25 mouse cellular contexts compared by ENCODE assay signal in the genomic region with DNA sequence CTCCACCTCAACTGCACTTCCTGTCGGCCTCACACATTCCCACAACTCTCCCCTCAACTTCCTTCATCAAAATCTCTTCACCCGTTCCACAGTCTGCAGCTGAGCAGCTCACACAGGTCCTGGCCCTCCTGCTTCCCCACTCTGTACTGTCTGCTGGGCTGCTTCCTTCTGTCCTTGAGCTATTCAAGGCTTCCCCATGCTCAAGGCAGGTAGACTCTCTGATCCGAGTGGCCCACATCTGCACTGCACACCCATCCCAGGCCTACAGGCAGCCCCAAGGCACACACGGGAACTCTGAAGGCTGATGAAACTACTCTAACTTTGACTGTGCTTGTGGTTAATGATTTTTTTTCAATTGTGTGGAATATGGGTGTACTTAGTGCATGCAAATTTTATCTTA. TPM values are rescaled to one million over a fixed set of nuclear protein-coding genes. Genes with fewer than 3 reads are reported as not detected.
DNase-seq lines count a peak whose midpoint lies in the region; ATAC-seq and TF ChIP-seq lines count a peak whose summit lies in the region.
"Had no signal": no experiment of that assay in that cellular context is flagged by ENCODE, and none has a peak within 500 bp of the region (broad histone marks: within the 10 kb centered on the region; RNA-seq: fewer than 3 reads in every experiment).

No protein-coding gene starts in this region.

- H3K4me2 ChIP-seq in heart, embryonic 14.5 days (ENCODE audit: low read length) = 0 out of 2 replicates have a peak overlapping the region, but pooled peaks have one; percentile 1
- H3K4me2 ChIP-seq in liver, embryonic 12.5 days = no peak overlapping the region
- peak overlapping the region; percentile 89 for H3K4me2 ChIP-seq in myocyte (ENCODE audit: low read depth)
- H3K4me2 ChIP-seq: embryonic facial prominence, embryonic 13.5 days; forebrain, embryonic 13.5 days; hindbrain, embryonic 13.5 days; limb, embryonic 13.5 days; liver, embryonic 15.5 days had no signal

- no peak for ATAC-seq in heart, embryonic 14.5 days (ENCODE audit: insufficient number of reproducible peaks, insufficient read depth, low FRiP score, low read depth)
- no peak for ATAC-seq in liver, embryonic 12.5 days
- ATAC-seq: activated CD4-positive, CD25-positive, alpha-beta regulatory T cell, adult 4 months; forebrain, embryonic 13.5 days; inflammation-experienced regulatory T-cells, adult 6 months had no signal

- no peak for DNase-seq in heart, postnatal 25 days (ENCODE audit: low spot score)
- DNase-seq in liver, adult 2 months (ENCODE audit: extremely low read depth, low read depth, low spot score) = no peak
- no peak for DNase-seq in left cerebral cortex, postnatal 25 days (ENCODE audit: low spot score in 2 of 2)
- DNase-seq: adrenal gland, adult 8-10 months; cerebellum, adult 2 months; cerebellum, postnatal 25 days; embryo, embryonic 11 days; gastrocnemius, postnatal 10 days; kidney, adult 9 months; kidney, postnatal 14 days; lung, postnatal 4 days had no signal

- H3K79me2 ChIP-seq in liver, adult 2 months (ENCODE audit: control insufficient read depth, insufficient read depth, low read length) = peaks cover 30% of the 10 kb centered on the region
- no peaks in the 10 kb centered on the region for H3K79me2 ChIP-seq in myocyte (ENCODE audit: control insufficient read depth, insufficient read depth)

- H3K27me3 ChIP-seq in heart, embryonic 14.5 days (ENCODE audit: control insufficient read depth, insufficient read depth, low read length) = no peaks in the 10 kb centered on the region
- no peaks in the 10 kb centered on the region for H3K27me3 ChIP-seq in liver, adult 2 months (ENCODE audit: control insufficient read depth, insufficient read depth, low read length)
- H3K27me3 ChIP-seq in liver, embryonic 12.5 days (replicated peaks) = peaks cover 14% of the 10 kb centered on the region
- H3K27me3 ChIP-seq in myocyte (ENCODE audit: control insufficient read depth, insufficient read depth, insufficient read length) = peaks cover 39% of the 10 kb centered on the region
- H3K27me3 ChIP-seq: liver, embryonic 15.5 days had no signal

- WGBS in heart, embryonic 14.5 days = 56% methylated on average over 4 of the region's 4 CpGs
- WGBS in liver, adult 2 months = 8% methylated on average over 4 of the region's 4 CpGs
- 34% methylated on average over 4 of the region's 4 CpGs for WGBS in liver, embryonic 12.5 days (ENCODE audit: insufficient replicate concordance)

- H3K9me3 ChIP-seq in heart, embryonic 14.5 days (ENCODE audit: control insufficient read depth, low read length) = no peaks in the 10 kb centered on the region
- no peaks in the 10 kb centered on the region for H3K9me3 ChIP-seq in liver, embryonic 12.5 days (replicated peaks)
- H3K9me3 ChIP-seq: embryonic facial prominence, embryonic 13.5 days; forebrain, embryonic 13.5 days; hindbrain, embryonic 13.5 days; limb, embryonic 13.5 days; liver, embryonic 15.5 days; midbrain, embryonic 10.5 days had no signal

- TF ChIP-seq CTCF in liver, adult 2 months (IDR thresholded peaks at IDR 0.05; ENCODE audit: low read depth, low read length) = no peak

- no peak overlapping the region for H3K27ac ChIP-seq in heart, embryonic 14.5 days (replicated peaks in 1 of 2; ENCODE audit: control insufficient read depth in 1 of 2, insufficient read depth in 1 of 2, low read depth in 2 of 2, low read length in 2 of 2)
- peak overlapping the region; percentile 47 for H3K27ac ChIP-seq in liver, adult 2 months (replicated peaks; ENCODE audit: insufficient read depth, low read depth, low read length)
- no peak overlapping the region for H3K27ac ChIP-seq in liver, embryonic 12.5 days
- peak overlapping the region; percentile 89 for H3K27ac ChIP-seq in brown adipose tissue, adult 24 weeks (replicated peaks; ENCODE audit: low read depth, low read length)
- H3K27ac ChIP-seq: embryonic facial prominence, embryonic 13.5 days; forebrain, embryonic 13.5 days; hindbrain, embryonic 13.5 days; layer of hippocampus, adult 2 months; limb, embryonic 13.5 days; liver, embryonic 15.5 days; midbrain, embryonic 10.5 days had no signal

- no peak overlapping the region for H3K4me3 ChIP-seq in heart, embryonic 14.5 days (ENCODE audit: control insufficient read depth in 1 of 2, insufficient read depth in 1 of 2, low read depth in 1 of 2, low read length in 2 of 2)
- peak overlapping the region; percentile 39 for H3K4me3 ChIP-seq in liver, adult 2 months (ENCODE audit: insufficient read depth, low read depth, low read length)
- H3K4me3 ChIP-seq in liver, embryonic 12.5 days = no peak overlapping the region
- peak overlapping the region; percentile 54 for H3K4me3 ChIP-seq in brown adipose tissue, adult 24 weeks (ENCODE audit: insufficient read depth, low read depth, low read length)
- no peak overlapping the region for H3K4me3 ChIP-seq in myocyte
- H3K4me3 ChIP-seq: embryonic facial prominence, embryonic 13.5 days; erythroblast, embryonic 14.5 days; forebrain, embryonic 13.5 days; hindbrain, embryonic 13.5 days; layer of hippocampus, adult 2 months; limb, embryonic 13.5 days; liver, embryonic 15.5 days; midbrain, embryonic 10.5 days had no signal

- peaks cover 13 to 44% of the 10 kb centered on the region in 2 experiments for H3K4me1 ChIP-seq in heart, embryonic 14.5 days (ENCODE audit: control insufficient read depth in 2 of 2, insufficient read depth in 2 of 2, low read length in 2 of 2)
- H3K4me1 ChIP-seq in liver, adult 2 months (ENCODE audit: control insufficient read depth, insufficient read depth, low read length) = peaks cover 41% of the 10 kb centered on the region
- peaks cover 41% of the 10 kb centered on the region for H3K4me1 ChIP-seq in liver, embryonic 12.5 days
- peaks cover 2% of the 10 kb centered on the region; the same call in 1 of the 2 replicates for H3K4me1 ChIP-seq in brown adipose tissue, adult 24 weeks (ENCODE audit: control insufficient read depth, insufficient read depth, insufficient read length, low read length)

- TF ChIP-seq POLR2A in liver, adult 2 months (IDR thresholded peaks at IDR 0.05; ENCODE audit: extremely low read depth, insufficient read depth, low read length) = no peak
- TF ChIP-seq POLR2A in myocyte (IDR thresholded peaks at IDR 0.05; ENCODE audit: insufficient read length, low read depth) = no peak

- no peak overlapping the region for H3ac ChIP-seq in myocyte (ENCODE audit: control insufficient read depth, insufficient read length)

- intact Hi-C loops in heart, postnatal 25 days (cut with DNase I) = no loop called here
- intact Hi-C loops in left cerebral cortex, postnatal 25 days (cut with DNase I) = no loop called here

- H3K36me3 ChIP-seq in heart, embryonic 14.5 days (ENCODE audit: control insufficient read depth, insufficient read depth, low read length) = no peaks in the 10 kb centered on the region
- no peaks in the 10 kb centered on the region for H3K36me3 ChIP-seq in liver, adult 2 months (ENCODE audit: control insufficient read depth, insufficient read depth, low read length)
- H3K36me3 ChIP-seq in liver, embryonic 12.5 days = no peaks in the 10 kb centered on the region
- H3K36me3 ChIP-seq in myocyte (ENCODE audit: control insufficient read depth, insufficient read depth) = no peaks in the 10 kb centered on the region
- H3K36me3 ChIP-seq: embryonic facial prominence, embryonic 13.5 days; hindbrain, embryonic 13.5 days; limb, embryonic 13.5 days; midbrain, embryonic 10.5 days had no signal

- no peak overlapping the region for H3K9ac ChIP-seq in heart, embryonic 14.5 days (ENCODE audit: low read length)
- H3K9ac ChIP-seq in liver, adult 2 months (ENCODE audit: low read depth, low read length) = peak overlapping the region; percentile 69
- H3K9ac ChIP-seq in liver, embryonic 12.5 days = no peak overlapping the region
- H3K9ac ChIP-seq: embryonic facial prominence, embryonic 13.5 days; forebrain, embryonic 13.5 days; hindbrain, embryonic 13.5 days; limb, embryonic 13.5 days; liver, embryonic 15.5 days had no signal

TF ChIP-seq in myocyte, 11 proteins besides CTCF, POLR2A, EP300 and RAD21:
- TF ChIP-seq MAX (IDR thresholded peaks at IDR 0.05; ENCODE audit: low read depth) = no peak
- TF ChIP-seq CEBPB (IDR thresholded peaks at IDR 0.05; ENCODE audit: insufficient read depth, poor library complexity, severe bottlenecking) = no peak
- no peak for TF ChIP-seq MYOG (IDR thresholded peaks at IDR 0.05; ENCODE audit: control insufficient read depth in 1 of 3, insufficient read depth in 1 of 3, insufficient read length in 2 of 3, low read depth in 2 of 3)
- no peak for TF ChIP-seq TCF12 (IDR thresholded peaks at IDR 0.05; ENCODE audit: insufficient read depth, poor library complexity, severe bottlenecking)
- TF ChIP-seq REST (IDR thresholded peaks at IDR 0.05; ENCODE audit: insufficient read depth, insufficient read length) = no peak
- TF ChIP-seq MYOD1 (IDR thresholded peaks at IDR 0.05; ENCODE audit: control insufficient read depth in 1 of 3, insufficient read length in 2 of 3, low read depth in 2 of 3) = no peak
- no peak for TF ChIP-seq POLR2AphosphoS2 (IDR thresholded peaks at IDR 0.05; ENCODE audit: insufficient read length, low read depth)
- no peak for TF ChIP-seq E2F4 (IDR thresholded peaks at IDR 0.05; ENCODE audit: insufficient read depth)
- no peak for TF ChIP-seq TCF3 (IDR thresholded peaks at IDR 0.05; ENCODE audit: insufficient read length, low read depth)

RNA-seq across cellular contexts. Expression of gene Coq8a, which starts 6.5 kb away (rescaled TPM):
- 51.2 and 58.8 TPM in 2 replicates for polyA plus RNA-seq in heart, embryonic 14.5 days (2014; fragmentation: Nextera tagmentation; extraction: Ambion mirVana)
- 100 to 1,000 TPM; 810 to 852 TPM for total RNA-seq in heart, postnatal 25 days (2021)
- total RNA-seq in liver, adult 2 months (2014; rRNA removed) = 137 and 197 TPM in 2 replicates
- 387 and 444 TPM in 2 replicates for polyA plus RNA-seq in liver, adult 2 months (2012; rRNA removed)
- polyA plus RNA-seq in liver, embryonic 12.5 days (2016; fragmentation: Nextera tagmentation; extraction: Ambion mirVana) = 5.0 and 7.8 TPM in 2 replicates
- 1,169 and 1,640 TPM in 2 replicates for polyA plus RNA-seq in brown adipose tissue, adult 24 weeks (2012; ENCODE audit: insufficient read depth, insufficient read length, missing spikeins)
- 79.8 TPM for polyA plus RNA-seq in myocyte (2012; fragmentation: generic; extraction: Trizol)
- 10 to 100 TPM; 40.4 to 45.6 TPM for total RNA-seq in left cerebral cortex, postnatal 25 days (2021)

Comparison
In these comparisons a context has a peak if more than half of its experiments do, and no peak if none do; other contexts are left out.
1. H3K27ac ChIP-seq: peak in liver, adult 2 months (single experiment) and brown adipose tissue, adult 24 weeks (single experiment); none in heart, embryonic 14.5 days (0 of 2) and liver, embryonic 12.5 days (single experiment).
2. H3K4me3 ChIP-seq: peak in liver, adult 2 months (single experiment) and brown adipose tissue, adult 24 weeks (single experiment); none in heart, embryonic 14.5 days (0 of 2), liver, embryonic 12.5 days (single experiment) and myocyte (single experiment).